Mouse (Mus musculus) E14TG2a.4 (cell line): Measurements from ENCODE around the gene Kcnj12.

Experiments used
- CTCF ChIP-seq: conservative IDR thresholded peaks from 2 replicates; pipeline ENCODE4 v1.5.1; 2014; ENCODE audit warnings: low read length
- NANOG ChIP-seq: IDR thresholded peaks from 2 replicates; pipeline ENCODE4 v1.6.1; 2014; ENCODE audit warnings: borderline replicate concordance, low read length, mixed read lengths
- POU5F1 ChIP-seq: IDR thresholded peaks from 2 replicates; pipeline ENCODE4 v1.6.1; 2014; ENCODE audit warnings: low read length, borderline replicate concordance

DNA sequence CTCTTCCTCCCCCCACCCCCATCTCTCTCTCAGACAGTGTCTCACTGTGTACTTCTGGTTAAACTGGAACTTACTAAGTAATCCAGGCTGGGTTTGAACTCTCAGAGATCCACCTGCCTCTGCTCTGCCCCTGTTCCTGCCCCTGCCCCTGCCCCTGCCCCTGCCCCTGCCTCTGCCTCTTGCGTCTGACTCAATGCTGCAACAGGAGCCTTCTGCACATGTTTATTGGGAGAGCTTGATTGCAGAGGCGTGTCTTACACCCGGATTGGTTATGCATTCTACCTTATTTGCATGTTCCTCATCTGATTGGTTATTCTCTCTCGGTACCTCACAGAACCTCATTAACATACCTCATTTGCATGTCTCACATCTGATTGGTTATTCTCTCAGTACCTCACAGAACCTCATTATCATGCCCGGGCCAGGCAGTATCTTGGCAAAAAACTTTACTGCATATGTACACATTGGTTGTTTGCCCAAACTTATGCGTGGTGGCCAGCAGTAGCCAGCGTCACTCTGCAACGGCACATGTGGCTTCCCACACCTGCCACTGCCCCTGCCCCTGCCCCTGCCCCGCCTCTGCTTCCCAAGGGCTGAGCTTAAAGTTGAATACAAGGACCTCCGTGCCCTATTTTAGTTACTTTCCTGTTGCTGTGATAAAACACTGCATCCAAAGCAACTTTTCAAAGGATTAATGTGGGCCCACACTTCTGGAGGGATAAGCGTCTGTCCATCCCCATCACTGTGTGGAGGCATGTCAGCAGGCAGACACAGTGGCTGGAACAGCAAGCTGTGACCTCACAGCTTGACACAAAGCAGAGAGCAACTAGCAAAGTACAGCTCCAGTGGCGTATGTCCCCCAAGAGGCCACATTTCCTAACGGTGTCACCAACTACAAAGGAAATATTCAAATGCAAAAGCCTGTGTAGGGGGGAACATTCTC, 80.3 kb downstream of the Kcnj12 start:
- no peak for TF ChIP-seq CTCF
- no peak for TF ChIP-seq POU5F1
- TF ChIP-seq NANOG: no peak
